Mouse (Mus musculus) heart, postnatal 0 days (tissue): Measurements from ENCODE around the gene Drd3.

ENCODE experiments used
- CTCF ChIP-seq: IDR thresholded peaks from 2 replicates; pipeline ENCODE4 v1.5.1; 2016; ENCODE audit warnings: antibody characterized with exemption, control low read depth, low read depth
- EP300 ChIP-seq: IDR thresholded peaks from 2 replicates; pipeline ENCODE4 v1.6.1; 2016; ENCODE audit warnings: antibody characterized with exemption, low read depth

DNA sequence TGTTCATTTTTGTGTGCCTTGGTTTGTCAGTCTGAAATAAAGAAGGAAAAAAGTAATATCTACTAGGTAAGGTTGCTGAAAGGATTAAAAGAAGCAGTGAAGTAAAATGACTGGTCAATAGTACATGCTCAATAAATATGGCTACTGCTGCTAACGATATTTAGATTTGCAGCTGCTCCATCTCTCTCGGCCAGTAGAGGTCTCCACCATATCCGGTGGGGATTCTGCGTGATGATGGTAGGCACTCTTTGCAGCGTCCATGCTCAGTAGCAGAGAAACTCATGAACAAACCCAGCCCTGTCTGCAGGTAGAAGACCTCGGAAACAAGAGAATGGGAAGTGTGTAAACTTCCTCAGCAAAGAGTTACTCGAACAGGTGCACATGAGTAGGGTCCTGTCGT, 926 bp upstream of the Drd3 start:
- no peak for TF ChIP-seq EP300
- TF ChIP-seq CTCF: no peak
